In genomic region chrX:164763764-164764445, GRCm38 (mm10) we compare ENCODE assay signal across 11 mouse cellular contexts.
DNase-seq lines count a peak whose midpoint lies in the region; ATAC-seq and TF ChIP-seq lines count a peak whose summit lies in the region.
"Had no signal": no experiment of that assay in that cellular context is flagged by ENCODE, and none has a peak within 500 bp of the region (broad histone marks: within the 10 kb centered on the region; RNA-seq: fewer than 3 reads in every experiment).

No protein-coding gene starts in this region.

- H3K9ac ChIP-seq in forebrain, embryonic 14.5 days (ENCODE audit: low read length) = no peak overlapping the region
- no peak overlapping the region for H3K9ac ChIP-seq in forebrain, embryonic 12.5 days
- H3K9ac ChIP-seq in lung, embryonic 14.5 days = no peak overlapping the region
- H3K9ac ChIP-seq in hindbrain, embryonic 15.5 days = no peak overlapping the region
- H3K9ac ChIP-seq: heart, embryonic 12.5 days; limb, embryonic 12.5 days; stomach, embryonic 15.5 days had no signal

- no peak overlapping the region for H3K4me2 ChIP-seq in forebrain, embryonic 14.5 days (ENCODE audit: low read length)
- H3K4me2 ChIP-seq in forebrain, embryonic 12.5 days = no peak overlapping the region
- no peak overlapping the region for H3K4me2 ChIP-seq in lung, embryonic 14.5 days
- H3K4me2 ChIP-seq in hindbrain, embryonic 15.5 days = no peak overlapping the region
- H3K4me2 ChIP-seq: heart, embryonic 12.5 days; limb, embryonic 12.5 days; stomach, embryonic 15.5 days had no signal

- H3K27ac ChIP-seq in forebrain, embryonic 14.5 days (ENCODE audit: low read depth, low read length) = no peak overlapping the region
- H3K27ac ChIP-seq in forebrain, embryonic 12.5 days = no peak overlapping the region
- no peak overlapping the region for H3K27ac ChIP-seq in lung, embryonic 14.5 days (ENCODE audit: low read depth)
- no peak overlapping the region for H3K27ac ChIP-seq in hindbrain, embryonic 15.5 days (replicated peaks)
- H3K27ac ChIP-seq in layer of hippocampus, adult 2 months = no peak overlapping the region
- H3K27ac ChIP-seq: limb, embryonic 12.5 days; stomach, embryonic 15.5 days had no signal

- WGBS in forebrain, embryonic 14.5 days = 52% methylated on average over 2 of the region's 2 CpGs
- 75% methylated on average over 2 of the region's 2 CpGs for WGBS in forebrain, embryonic 12.5 days
- WGBS in lung, embryonic 14.5 days = 45% methylated on average over 2 of the region's 2 CpGs
- 45% methylated on average over 2 of the region's 2 CpGs for WGBS in hindbrain, embryonic 15.5 days

- TF ChIP-seq CTCF in lung, embryonic 14.5 days (IDR thresholded peaks at IDR 0.05; ENCODE audit: low read depth) = no peak
- TF ChIP-seq CTCF in layer of hippocampus, adult 2 months (conservative IDR thresholded peaks at IDR 0.05) = no peak

- H3K36me3 ChIP-seq in forebrain, embryonic 14.5 days (ENCODE audit: control insufficient read depth, insufficient read depth, low read length) = no peaks in the 10 kb centered on the region
- H3K36me3 ChIP-seq in forebrain, embryonic 12.5 days (replicated peaks) = no peaks in the 10 kb centered on the region
- H3K36me3 ChIP-seq in lung, embryonic 14.5 days (ENCODE audit: insufficient read depth) = no peaks in the 10 kb centered on the region
- no peaks in the 10 kb centered on the region for H3K36me3 ChIP-seq in hindbrain, embryonic 15.5 days
- H3K36me3 ChIP-seq: heart, embryonic 12.5 days; limb, embryonic 12.5 days; stomach, embryonic 15.5 days had no signal

- peak; percentile 92 for ATAC-seq in forebrain, embryonic 14.5 days
- no peak for ATAC-seq in forebrain, embryonic 12.5 days (ENCODE audit: low FRiP score)
- ATAC-seq in lung, embryonic 14.5 days (ENCODE audit: insufficient read depth) = peak; percentile 99
- peak; percentile 90 for ATAC-seq in hindbrain, embryonic 15.5 days (ENCODE audit: low FRiP score, low read depth)

- H3K4me3 ChIP-seq in forebrain, embryonic 14.5 days (ENCODE audit: low read depth, low read length) = no peak overlapping the region
- H3K4me3 ChIP-seq in forebrain, embryonic 12.5 days (replicated peaks) = no peak overlapping the region
- no peak overlapping the region for H3K4me3 ChIP-seq in lung, embryonic 14.5 days (ENCODE audit: low read depth, low read length)
- H3K4me3 ChIP-seq in hindbrain, embryonic 15.5 days = no peak overlapping the region
- H3K4me3 ChIP-seq in layer of hippocampus, adult 2 months = no peak overlapping the region
- H3K4me3 ChIP-seq: heart, embryonic 12.5 days; limb, embryonic 12.5 days; stomach, embryonic 15.5 days had no signal

- no peaks in the 10 kb centered on the region for H3K9me3 ChIP-seq in forebrain, embryonic 14.5 days (replicated peaks; ENCODE audit: control insufficient read depth, low read length)
- no peaks in the 10 kb centered on the region for H3K9me3 ChIP-seq in forebrain, embryonic 12.5 days
- no peaks in the 10 kb centered on the region for H3K9me3 ChIP-seq in lung, embryonic 14.5 days (ENCODE audit: low read depth, low read length)
- H3K9me3 ChIP-seq in hindbrain, embryonic 15.5 days = no peaks in the 10 kb centered on the region
- H3K9me3 ChIP-seq: heart, embryonic 12.5 days; limb, embryonic 12.5 days; stomach, embryonic 15.5 days had no signal

- DNase-seq in forebrain, embryonic 14.5 days (ENCODE audit: low spot score) = peak; percentile 64
- peak; percentile 82 for DNase-seq in lung, embryonic 14.5 days
- no peak for DNase-seq in lung, postnatal 25 days (ENCODE audit: low spot score)
- peak; percentile 23 for DNase-seq in lung, postnatal 4 days
- DNase-seq in layer of hippocampus, adult 2 months (ENCODE audit: low spot score in 2 of 2) = no peak
- DNase-seq in thymus, postnatal 4 days = no peak

- no peaks in the 10 kb centered on the region for H3K27me3 ChIP-seq in forebrain, embryonic 14.5 days (replicated peaks; ENCODE audit: control insufficient read depth, insufficient read depth, low read length)
- no peaks in the 10 kb centered on the region for H3K27me3 ChIP-seq in forebrain, embryonic 12.5 days
- no peaks in the 10 kb centered on the region for H3K27me3 ChIP-seq in lung, embryonic 14.5 days (ENCODE audit: insufficient read depth, low read length)
- H3K27me3 ChIP-seq in hindbrain, embryonic 15.5 days = no peaks in the 10 kb centered on the region
- H3K27me3 ChIP-seq: heart, embryonic 12.5 days; stomach, embryonic 15.5 days had no signal

- no peaks in the 10 kb centered on the region for H3K4me1 ChIP-seq in forebrain, embryonic 14.5 days (ENCODE audit: control insufficient read depth, insufficient read depth, low read length)
- no peaks in the 10 kb centered on the region for H3K4me1 ChIP-seq in forebrain, embryonic 12.5 days
- H3K4me1 ChIP-seq in lung, embryonic 14.5 days (ENCODE audit: insufficient read depth) = no peaks in the 10 kb centered on the region
- H3K4me1 ChIP-seq in hindbrain, embryonic 15.5 days (replicated peaks) = no peaks in the 10 kb centered on the region
- H3K4me1 ChIP-seq: heart, embryonic 12.5 days; limb, embryonic 12.5 days; stomach, embryonic 15.5 days had no signal

Comparison
In these comparisons a context has a peak if more than half of its experiments do, and no peak if none do; other contexts are left out.
1. DNase-seq: peak in forebrain, embryonic 14.5 days (single experiment), lung, embryonic 14.5 days (single experiment) and lung, postnatal 4 days (2 of 2); none in lung, postnatal 25 days (single experiment), layer of hippocampus, adult 2 months (0 of 2) and thymus, postnatal 4 days (single experiment).